Mouse (Mus musculus): Measurements from ENCODE around the gene Itga2.

Itga2 gene

DNA sequence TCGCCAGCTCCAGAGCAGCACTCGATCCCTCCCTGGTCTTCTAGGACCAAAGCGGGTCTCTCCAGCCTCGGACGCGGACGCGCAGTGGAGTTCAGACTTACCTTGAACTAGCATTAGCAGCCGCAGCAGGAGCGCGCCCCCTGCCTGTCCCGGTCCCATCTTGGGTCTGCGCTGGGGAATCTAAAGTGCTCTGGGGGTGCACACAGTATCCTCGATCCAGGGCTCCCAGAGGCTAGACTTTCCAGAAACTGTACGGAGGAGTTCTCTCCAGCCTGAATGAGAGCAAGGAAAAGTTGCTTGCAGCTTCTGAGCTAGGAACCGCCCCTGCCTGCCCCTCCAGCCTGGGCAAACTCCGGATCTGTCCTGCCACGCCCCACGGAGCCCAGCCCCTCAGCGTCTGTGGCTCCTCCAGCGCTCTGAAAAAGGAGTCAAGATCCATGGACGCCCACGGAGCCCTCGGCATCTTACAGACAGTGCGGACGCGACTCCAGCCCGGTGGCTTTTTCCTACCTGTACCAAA lies at the start of gene Itga2:
Gene Itga2 (minus strand): TSS at position 326 of the 520 bp plus-strand sequence.
- DNase-seq: peak; percentile 10 to 25

DNA sequence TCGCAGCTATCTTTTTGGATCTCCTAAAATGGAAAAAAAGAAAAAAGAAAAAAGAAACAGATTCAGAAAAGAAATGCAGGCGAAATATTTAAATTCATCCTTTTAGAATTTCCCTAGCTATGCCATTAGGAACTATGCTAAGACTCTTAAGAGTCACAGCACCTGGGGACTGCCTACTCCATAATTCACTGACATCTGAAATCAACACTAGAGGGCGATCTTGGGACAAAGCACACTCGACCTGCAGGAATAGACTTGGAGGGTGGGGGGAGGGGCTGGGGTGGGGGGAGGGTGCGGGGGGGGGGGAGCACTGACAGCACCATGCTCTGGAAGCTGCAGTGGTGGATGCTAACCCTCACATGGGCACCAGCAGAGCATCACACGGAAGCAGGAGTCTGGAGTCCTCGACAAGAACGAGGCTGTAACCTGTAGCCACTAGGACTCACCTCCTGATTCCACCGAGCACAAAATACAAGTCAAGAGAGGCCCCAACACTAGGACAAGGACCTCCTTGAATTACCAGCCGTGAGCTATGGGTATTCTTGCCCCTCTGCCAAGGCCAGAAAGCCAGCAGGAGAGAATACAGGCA lies 49.0 kb upstream of the Itga2 start:
- no peak for DNase-seq

DNA sequence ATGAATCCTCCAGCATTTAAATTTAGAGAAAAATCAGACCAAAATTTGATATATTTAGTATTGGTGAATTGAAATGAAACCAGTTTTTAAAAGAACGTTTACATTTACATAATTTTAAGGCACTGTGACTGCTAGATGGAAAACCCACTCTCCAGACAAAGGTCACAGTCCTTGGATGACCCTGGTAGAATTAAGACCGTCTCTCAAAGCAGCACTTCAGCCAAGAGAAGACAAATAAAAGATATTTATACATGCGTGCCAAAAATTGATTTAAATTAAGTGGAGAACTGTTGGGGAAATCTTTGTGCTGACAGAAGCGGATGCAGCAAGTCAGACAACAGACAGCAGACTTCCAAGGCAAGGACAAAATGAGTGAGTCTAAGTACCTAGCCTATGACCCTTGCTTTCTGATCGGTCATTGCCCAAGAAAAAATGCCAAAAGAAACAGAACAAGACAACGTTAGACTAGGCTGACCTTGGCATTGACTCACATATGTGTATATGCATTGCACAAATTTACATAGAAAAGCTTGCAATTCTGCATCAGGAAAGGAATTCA lies 42.7 kb upstream of the Itga2 start:
- DNase-seq: no peak

DNA sequence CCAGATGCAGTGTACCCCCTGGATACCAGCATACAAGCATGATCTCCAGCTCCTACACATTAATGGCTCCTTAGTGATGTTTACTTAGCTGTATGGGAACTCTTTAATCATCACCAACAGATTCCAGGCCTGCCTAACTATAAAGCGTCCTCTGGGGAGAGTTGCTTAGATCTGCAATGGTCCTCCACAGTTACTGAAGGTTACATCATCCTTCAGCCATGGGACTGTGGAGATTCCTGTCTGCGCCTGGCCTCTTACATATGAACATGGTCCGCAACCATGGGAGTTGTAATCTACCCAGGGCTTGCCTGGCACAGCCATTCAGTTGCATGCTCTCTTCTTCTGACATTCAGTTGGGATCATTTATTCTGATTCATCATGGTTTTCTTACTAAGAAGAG lies 40.0 kb upstream of the Itga2 start:
- DNase-seq: no peak

DNA sequence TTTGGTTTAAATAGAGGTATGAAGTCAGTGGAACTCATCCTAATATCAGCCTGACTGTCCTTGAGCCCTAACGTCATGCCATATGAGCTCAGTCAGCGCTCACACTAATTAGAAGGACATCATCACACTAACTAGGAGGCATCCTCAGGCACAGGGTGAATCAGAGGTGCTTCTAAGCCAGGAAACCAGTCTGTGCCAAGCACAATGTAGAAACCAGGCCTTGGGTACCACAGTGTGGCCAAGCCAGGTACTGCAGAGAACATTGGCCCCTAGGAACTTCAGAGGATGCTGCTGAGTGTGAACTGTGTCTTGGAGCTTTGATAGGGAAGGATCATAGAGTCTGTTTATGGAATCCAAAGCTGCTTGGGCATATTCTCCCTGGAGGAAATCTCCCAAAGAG lies 32.3 kb upstream of the Itga2 start:
- peak; percentile 84 to 91 for DNase-seq

DNA sequence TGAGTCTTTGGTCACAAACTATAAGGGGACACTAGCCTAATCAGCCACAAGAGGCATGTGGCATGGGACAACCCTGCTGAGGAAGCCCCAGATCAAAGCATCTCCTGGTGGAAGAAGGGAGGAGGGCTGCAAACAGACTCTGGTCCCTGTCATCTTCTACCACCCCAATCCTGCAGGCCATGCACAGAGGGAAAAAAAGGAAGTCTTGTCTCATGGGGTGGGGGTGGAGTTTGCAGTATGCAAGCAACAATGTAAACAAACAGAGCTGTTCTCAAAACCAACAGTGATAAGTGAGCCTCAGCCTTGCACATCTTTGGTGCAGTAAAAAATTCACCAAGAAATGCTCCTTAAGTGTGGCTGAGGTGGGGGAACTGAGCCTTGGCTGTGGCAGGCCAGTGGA lies 22.6 kb upstream of the Itga2 start:
- DNase-seq: no peak

DNA sequence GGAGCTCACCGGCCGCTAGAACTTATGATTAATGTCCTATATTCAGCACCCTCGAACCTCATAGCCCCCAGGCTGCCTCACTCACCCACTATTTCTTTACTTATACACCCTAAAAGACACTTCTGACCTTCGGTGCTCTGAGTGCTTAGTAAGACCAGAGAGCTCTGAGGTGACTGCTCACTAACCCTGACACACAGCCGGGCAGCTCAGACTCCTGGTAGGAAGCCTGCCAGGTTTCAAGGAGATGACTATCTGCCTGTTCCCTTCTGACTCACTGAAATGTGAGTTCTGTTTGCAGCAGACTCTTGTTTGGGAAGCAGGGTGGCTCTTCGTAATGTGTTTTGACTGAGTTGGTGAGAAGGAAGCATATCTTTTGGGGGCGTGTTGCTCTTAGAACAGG lies 1.6 kb upstream of the Itga2 start:
- DNase-seq: no peak

DNA sequence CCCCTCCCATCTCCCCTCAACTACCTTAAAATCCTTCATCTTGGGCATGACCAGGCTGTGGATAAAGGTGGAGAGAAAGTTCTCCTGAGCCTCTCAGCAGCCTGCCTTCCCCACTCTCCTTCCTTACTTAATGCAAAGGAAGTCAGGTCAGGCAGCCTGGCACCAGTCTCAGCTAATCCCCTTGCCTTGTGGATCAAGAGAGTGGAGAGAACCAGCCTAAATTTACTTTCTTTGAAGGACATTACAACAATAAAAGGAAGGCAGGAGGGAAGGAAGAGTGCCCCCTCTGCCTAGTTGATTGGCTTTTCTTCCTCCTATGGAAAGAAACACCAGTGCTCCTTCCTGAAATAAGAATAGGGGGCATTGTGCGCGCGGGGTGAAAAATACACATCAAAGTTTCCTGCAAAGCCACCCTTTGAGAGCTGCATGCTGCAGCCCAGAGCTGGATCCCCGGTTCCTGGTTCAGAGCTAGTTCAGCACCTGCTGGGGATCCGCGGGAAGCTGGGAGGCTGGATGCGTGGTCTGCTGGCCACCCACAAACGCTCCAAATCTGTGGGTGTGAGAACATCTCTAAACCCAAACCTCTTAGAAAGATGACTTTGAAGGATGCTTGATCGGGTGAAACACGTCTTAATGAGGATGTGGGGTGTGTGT lies 777 bp downstream of the Itga2 start:
- no peak for DNase-seq

DNA sequence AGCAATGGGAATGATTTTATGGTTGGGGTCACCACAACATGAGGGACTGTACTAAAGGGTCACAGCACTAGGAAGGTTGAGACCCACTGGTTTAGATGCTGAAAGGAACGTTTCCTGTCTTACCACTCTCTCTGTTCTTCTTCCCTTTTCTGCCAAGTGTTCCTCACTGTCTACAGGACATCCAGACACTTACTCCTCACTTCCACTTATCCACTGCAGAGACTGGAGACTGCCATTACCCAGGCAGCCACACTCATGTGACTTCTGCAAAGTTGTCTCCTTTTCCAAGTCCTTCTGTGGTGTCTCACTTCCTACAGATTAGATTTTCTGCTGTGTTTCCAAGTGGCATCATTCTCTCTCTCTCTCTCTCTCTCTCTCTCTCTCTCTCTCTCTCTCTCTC lies 7.1 kb downstream of the Itga2 start:
- DNase-seq: no peak

DNA sequence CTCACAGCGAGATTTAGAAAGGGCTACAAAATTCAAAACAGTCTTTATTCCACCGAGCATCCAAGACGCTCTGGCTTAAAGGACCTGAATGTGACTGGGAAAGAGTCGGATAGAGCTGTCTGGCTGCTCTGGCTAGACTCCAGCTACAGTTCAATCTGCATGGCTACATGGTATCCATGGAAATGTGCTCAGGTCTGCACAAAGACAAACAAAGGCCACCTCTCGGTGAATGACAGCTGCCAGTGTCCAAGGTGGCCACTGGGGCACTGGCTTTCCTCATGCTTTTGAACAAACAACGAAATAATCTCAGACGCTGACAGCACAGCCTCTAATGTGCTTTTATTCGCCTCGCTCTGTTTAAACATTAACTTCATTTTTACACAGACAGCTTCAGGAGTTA lies 8.6 kb downstream of the Itga2 start:
- DNase-seq: no peak

DNA sequence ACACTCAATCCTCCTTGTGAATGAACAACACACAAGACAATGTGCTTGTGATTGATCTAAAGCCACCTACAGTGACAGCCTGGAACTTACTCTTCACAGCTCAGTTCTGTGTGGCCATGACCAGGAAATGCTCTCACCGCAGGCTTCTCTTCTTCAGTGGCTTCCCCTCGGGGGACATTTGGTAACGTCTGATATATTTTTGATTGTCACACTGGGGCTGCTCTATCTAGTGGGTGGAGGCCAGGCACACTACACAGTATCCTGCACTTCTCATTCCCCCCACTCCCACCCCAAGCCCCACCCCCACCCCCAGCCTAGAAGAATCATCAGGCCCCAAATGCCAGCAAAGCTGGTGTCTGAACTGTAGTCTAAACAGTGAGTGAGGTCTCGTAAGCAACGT lies 16.1 kb downstream of the Itga2 start:
- DNase-seq: no peak

DNA sequence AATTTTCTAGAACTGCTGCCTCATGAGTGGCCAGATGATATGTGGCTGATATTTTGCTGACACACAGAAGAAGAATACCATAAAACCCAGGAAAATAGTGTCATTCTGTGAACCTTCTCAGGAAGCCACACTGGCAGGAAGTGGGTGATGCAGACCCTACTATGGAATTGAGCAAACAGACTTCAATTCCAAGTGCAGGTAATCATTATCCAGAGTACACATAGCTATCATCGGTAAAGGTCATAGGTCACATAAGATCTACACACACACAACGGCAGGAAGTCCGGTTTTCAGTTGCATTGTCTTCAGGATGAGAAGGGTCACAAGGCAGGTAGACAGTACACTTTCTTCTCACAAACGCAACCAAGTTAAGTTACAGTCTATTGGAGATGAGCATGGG lies 16.9 kb downstream of the Itga2 start:
- no peak for DNase-seq

DNA sequence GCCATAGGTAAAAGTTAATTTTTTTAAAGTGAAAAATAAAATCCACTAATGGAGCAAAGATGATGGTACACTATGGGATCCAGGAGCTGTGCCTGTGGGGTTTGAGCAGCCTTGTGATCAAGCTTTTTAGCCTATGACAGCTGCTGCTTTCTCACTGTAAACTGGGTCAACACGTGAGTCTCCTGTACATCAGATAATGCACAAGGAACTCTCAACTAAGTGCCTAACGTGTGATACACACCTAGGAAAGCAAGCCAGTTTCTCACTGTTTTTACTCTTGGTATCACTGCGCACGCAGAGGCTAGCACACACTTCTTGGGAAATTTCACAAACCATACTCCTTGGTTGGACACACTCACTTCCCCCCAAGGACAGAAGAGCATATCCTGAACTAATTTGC lies 17.3 kb downstream of the Itga2 start:
- DNase-seq: no peak

DNA sequence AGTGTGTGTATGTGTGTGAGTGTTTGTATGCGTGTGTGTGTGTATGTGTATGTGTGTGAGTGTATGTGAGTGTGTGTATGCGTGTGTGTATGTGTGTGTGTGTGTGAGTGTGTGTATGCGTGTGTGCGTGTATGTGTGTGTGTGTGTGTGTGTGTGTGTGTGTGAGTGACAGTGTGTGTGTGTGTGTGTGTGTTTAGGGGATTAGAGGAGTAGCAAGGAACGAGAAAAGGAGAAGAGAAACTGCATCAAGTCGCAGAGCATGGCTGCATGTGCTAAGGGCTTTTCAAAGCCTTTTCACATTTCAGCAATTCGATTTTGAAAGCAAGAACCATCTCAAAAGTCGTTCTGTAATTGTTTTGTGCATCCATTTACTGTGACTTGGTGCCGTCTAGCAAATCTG lies 21.3 kb downstream of the Itga2 start:
- no peak for DNase-seq

DNA sequence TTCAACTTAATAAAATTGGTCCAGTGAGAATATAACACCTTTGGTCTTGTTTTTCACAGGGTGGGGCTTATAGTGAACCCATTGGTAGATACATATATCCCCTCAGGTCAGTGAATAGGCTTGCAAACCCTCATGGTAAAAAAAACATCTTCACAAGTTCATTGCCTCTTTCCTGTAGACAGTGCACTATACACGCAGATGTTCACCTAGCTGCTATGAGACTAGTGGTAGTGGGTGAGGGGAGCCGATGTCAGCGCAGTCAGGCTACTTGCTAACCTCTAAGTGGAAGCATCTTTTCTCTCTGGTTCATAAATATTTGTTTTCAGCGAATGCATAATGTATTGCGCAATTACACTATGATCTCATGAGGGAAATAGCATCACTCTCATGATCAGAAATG lies 22.4 kb downstream of the Itga2 start:
- DNase-seq: no peak

DNA sequence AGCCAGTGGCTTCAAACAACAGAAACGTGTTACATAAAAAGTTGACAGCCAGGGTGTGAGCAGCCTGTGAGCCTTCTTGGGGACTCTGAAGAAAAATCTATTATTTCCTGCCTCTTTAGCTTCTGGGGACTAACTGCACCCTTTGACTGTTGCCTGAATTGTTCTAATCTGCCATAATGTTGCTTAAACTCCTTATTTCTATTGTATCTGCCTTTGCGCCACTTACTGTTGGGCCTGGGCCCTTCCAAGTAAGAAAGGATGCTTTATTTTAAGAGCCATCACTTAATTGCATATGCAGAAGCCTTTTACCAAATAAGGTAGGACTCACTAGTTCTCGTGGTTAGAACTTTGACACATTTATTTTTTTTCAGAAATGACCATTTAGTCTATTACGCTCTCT lies 24.0 kb downstream of the Itga2 start:
- no peak for DNase-seq

DNA sequence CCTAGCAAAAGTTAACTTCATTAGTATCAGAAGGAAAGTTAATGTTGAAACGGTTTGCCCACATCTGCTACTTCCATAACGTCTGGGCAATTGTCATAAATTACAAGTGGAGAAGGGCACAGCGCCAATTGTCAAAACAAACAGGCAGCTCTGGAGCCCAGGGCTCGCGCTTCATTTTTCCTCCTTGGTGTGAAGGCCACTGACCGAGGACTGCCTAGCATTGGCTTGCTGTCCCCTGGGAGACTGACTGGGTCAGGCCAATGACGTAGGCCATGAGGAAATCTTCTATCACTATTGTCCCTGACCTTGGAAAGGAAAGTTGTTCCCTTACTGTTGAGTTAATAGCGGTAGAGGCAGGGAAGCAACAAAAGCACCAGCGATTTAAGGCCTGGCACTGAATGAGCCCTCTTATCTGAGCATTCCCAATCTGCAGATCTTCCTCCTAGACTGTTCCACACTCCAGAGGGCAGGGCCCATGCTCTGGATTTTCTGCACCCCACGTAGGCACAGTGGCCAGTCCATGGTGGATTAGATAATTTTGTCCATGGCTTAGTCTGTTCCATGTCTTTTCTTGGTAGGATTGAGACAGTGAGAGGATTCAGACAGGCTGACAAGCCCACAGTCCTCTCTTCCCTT lies 35.0 kb downstream of the Itga2 start:
- DNase-seq: no peak

DNA sequence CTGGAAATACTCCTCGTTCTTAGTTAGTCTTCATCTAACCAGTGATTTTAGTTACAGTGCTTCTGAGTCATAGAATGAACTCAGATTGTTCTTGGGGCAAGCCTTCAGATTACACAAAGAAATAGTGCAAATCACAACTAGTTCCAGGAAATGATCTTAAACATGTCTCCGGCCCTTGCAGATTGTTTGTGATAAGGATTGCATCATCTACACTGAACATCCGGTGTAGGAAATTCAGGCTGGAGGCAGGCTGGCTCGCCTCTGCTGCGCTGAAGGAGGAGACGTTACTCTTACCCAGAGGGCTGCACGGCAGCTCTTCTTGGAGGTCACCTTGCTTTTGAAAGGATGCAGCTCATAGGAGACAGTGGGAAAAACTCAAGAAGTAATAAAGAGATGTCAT lies 36.0 kb downstream of the Itga2 start:
- DNase-seq: no peak

DNA sequence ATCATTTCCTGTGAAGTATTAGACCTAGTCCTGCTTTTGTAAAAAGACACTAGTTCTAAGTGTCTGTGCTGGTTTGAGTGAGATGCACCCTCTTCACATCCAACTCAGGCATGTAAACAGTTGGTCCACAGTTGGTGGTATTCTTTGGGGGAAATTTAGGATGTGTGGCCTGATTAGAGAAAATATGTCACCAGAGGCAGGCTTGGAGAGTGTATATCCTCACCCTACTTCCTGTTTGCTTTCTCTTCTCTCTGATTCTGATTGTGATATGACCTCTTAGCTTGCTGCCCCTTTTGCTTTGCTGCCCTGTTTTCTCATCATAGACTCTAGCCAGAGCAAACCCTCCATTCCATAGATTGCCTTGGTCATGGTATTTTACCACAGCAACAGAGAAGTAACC lies 37.2 kb downstream of the Itga2 start:
- no peak for DNase-seq

DNA sequence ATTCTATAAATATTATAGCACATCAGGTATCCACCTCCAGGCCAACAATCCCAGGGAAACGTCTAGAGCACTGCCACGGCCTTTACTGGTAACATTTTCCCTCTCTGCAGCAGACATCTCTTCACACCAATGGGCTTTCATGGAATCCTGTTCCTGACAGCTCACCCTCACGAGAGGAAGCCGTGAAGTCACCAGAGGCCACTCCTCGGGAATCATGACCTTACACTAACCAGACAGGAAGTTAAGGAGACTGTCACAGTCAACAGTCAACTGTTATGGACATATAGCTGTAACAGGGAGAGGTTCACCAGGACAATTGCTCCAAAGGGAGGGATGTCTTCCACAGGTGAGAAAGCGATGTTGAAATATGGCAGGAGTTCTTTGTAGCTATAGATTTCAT lies 40.2 kb downstream of the Itga2 start:
- DNase-seq: no peak

DNA sequence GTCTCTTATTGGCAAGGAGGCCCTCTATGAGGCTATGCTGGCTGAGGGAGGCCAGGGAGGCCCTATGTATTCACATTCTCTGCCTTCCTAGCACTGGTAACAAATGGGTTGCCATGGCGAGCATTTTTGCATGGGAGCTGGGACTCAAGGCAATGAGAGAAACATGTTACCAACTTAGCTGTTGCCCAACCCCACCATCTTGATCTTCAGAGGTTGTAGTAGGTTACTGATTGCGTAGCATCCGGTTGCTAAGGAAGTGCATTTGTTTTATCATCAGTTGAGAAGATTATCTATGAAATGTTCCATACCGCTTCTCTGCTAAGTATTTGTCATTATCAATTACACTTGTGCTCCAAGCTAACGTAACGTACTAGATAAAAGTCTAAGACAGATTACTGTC lies 44.2 kb downstream of the Itga2 start:
- DNase-seq: no peak

DNA sequence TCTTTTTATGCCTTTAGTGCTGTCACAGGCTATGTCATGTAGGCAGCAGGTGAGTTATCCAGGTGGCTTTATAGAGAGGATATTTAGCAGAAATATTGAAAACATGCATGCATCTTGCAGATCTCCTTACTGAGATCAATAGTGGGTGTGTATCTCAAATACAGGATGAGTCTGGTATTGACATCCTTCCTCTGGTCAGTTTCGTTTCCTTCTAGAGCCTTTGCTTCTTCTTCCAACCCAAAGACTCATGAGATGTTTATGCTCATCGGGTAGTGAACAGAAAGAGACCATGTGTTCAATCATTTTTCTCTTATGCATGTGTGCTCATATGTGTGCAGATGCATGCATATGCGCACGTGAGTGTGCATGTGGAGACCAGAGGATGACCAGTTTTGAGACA lies 44.6 kb downstream of the Itga2 start:
- DNase-seq: no peak

DNA sequence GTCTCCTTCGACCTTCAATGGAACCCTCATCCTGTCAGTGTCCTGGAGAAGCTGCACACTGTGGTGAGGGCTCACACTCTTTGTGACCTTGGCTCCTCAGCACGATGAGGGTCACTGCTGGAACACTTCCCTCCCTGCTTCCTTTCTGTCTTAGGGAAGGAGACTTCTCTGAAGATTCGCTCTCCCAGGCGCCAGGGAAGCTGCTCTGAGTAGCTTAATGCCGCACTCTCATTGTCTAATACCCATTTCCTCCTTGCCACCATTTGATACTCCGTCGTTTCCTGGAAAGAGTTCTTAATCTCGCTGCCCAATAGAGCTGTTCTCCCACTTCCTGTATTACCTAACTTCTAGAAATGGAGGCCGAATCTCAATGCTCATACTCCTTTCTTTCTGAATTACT lies 46.7 kb downstream of the Itga2 start:
- DNase-seq: no peak

DNA sequence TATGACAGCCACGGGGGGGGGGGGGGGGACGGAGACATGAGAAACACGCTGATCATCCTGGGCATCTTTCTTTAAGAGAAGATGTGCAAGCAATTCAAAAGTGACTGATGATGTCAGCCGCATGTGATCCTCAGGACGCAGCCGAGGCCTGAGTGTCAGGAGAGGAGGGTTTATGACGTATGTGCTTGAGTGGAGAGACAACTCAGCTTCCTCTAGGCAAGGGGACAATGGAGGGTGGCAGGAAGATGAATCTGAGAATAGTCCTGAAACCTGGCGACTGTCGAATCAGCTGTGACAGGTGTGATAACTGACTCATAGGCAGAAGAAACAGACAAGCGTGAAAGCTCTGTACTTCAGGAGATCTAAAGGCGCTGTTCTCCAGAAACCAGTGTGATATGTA lies 53.2 kb downstream of the Itga2 start:
- DNase-seq: no peak
